Mouse (Mus musculus): ENCODE results near the gene Gtpbp3. TPM values are rescaled to one million over a fixed set of nuclear protein-coding genes. Genes with fewer than 3 reads are reported as not detected.
"Not testable (repeated sequence)": the region's sequence is repeated elsewhere in the genome, so short reads cannot be mapped to it uniquely, and the experiment has no call there.

Gene Gtpbp3
- polyA plus RNA-seq, 1 experiment from 2014 or later: 9.5 TPM

- Histone ChIP-seq H3K36me3 (ENCODE audit: control insufficient read depth, insufficient read depth, low read length) (no peaks in the 10 kb centered on the region), H3K27ac (ENCODE audit: low read depth, low read length) (no peak overlapping the region), H3K4me2 (no peak overlapping the region), H3K4me1 (replicated peaks; ENCODE audit: control insufficient read depth, insufficient read depth, low read length) (peaks cover 14% of the 10 kb centered on the region), H3K9ac (ENCODE audit: low read depth, low read length) (no peak overlapping the region), H3K4me3 (ENCODE audit: low read depth, low read length) (no peak overlapping the region), H3K9me3 (ENCODE audit: control insufficient read depth, low read length) (no peaks in the 10 kb centered on the region), H3K27me3 (replicated peaks; ENCODE audit: control insufficient read depth, insufficient read depth, low read length) (peaks cover 26% of the 10 kb centered on the region)
- 48% methylated on average over 11 of the region's 11 CpGs for WGBS
- no peak for DNase-seq (ENCODE audit: low spot score)
- ATAC-seq (replicated peaks; ENCODE audit: low FRiP score): peak; percentile 51; the same call in 1 of the 2 replicates
Observed at GRCm38 (mm10) chr8:71528362-71529073, 40.6 kb downstream of the Gtpbp3 start.

- 73% methylated on average over 5 of the region's 12 CpGs for WGBS
- peaks cover 10% of the 10 kb centered on the region for H3K27me3 ChIP-seq (replicated peaks; ENCODE audit: control insufficient read depth, insufficient read depth, low read length)
- not testable (repeated sequence) for H3K27ac ChIP-seq (ENCODE audit: low read depth, low read length); H3K36me3 ChIP-seq (ENCODE audit: control insufficient read depth, insufficient read depth, low read length); DNase-seq (ENCODE audit: low spot score); H3K4me1 ChIP-seq (replicated peaks; ENCODE audit: control insufficient read depth, insufficient read depth, low read length); H3K4me2 ChIP-seq; H3K4me3 ChIP-seq (ENCODE audit: low read depth, low read length); ATAC-seq (replicated peaks; ENCODE audit: low FRiP score); H3K9ac ChIP-seq (ENCODE audit: low read depth, low read length); H3K9me3 ChIP-seq (ENCODE audit: control insufficient read depth, low read length)
Observed at GRCm38 (mm10) chr8:71530735-71531467, 43.0 kb downstream of the Gtpbp3 start.

DNA sequence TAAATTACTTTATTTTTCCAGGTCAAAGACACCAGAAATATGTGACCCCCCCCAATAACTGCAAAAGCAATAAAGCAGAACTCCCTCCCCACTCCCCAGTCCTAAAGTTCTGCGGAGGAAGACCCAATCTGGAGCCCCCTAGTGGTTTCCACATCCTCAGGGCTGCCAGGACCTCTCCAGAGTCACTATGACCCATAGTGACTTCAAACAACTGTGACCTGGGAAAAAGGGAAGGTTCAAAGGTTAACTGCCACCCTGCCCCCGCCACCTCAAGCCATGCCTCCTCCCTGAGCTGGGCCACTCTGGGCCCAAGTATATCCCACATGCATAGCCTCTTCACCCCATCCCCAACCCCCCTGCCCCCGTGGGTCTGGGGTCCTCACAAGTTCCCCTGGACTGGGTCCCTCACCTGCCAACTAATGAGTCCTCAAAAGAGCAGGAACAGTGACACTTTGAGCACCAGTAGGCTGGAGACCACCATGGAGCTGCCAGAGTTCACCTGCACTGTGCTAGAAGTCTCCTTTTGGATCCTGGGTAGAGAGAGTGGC is 46.4 kb downstream of the Gtpbp3 start:
- no peaks in the 10 kb centered on the region; the same call in 1 of the 2 replicates for H3K4me1 ChIP-seq (replicated peaks; ENCODE audit: control insufficient read depth, insufficient read depth, low read length)

GRCm38 (mm10) chr8:71535663-71536062 is 47.8 kb downstream of the Gtpbp3 start:
- Histone ChIP-seq H3K4me2 (peak overlapping the region; percentile 84), H3K9me3 (ENCODE audit: control insufficient read depth, low read length) (no peaks in the 10 kb centered on the region), H3K27me3 (replicated peaks; ENCODE audit: control insufficient read depth, insufficient read depth, low read length) (no peaks in the 10 kb centered on the region), H3K9ac (ENCODE audit: low read depth, low read length) (no peak overlapping the region), H3K4me1 (replicated peaks; ENCODE audit: control insufficient read depth, insufficient read depth, low read length) (no peaks in the 10 kb centered on the region; the same call in 1 of the 2 replicates), H3K27ac (ENCODE audit: low read depth, low read length) (no peak overlapping the region), H3K36me3 (ENCODE audit: control insufficient read depth, insufficient read depth, low read length) (no peaks in the 10 kb centered on the region), H3K4me3 (ENCODE audit: low read depth, low read length) (no peak overlapping the region)
- WGBS: 66% methylated on average over 5 of the region's 5 CpGs
- DNase-seq (ENCODE audit: low spot score) (no peak), ATAC-seq (replicated peaks; ENCODE audit: low FRiP score) (no peak)

More for the DNA sequence above, 46.4 kb downstream of the Gtpbp3 start:
- WGBS: 48% methylated on average over 3 of the region's 3 CpGs
- ATAC-seq (replicated peaks; ENCODE audit: low FRiP score): no peak
- H3K9me3 ChIP-seq (ENCODE audit: control insufficient read depth, low read length): no peaks in the 10 kb centered on the region
- no peak for DNase-seq (ENCODE audit: low spot score)
- H3K4me3 ChIP-seq (ENCODE audit: low read depth, low read length): no peak overlapping the region
- no peaks in the 10 kb centered on the region for H3K27me3 ChIP-seq (replicated peaks; ENCODE audit: control insufficient read depth, insufficient read depth, low read length)
- H3K27ac ChIP-seq (ENCODE audit: low read depth, low read length): no peak overlapping the region
- H3K9ac ChIP-seq (ENCODE audit: low read depth, low read length): no peak overlapping the region
- H3K4me2 ChIP-seq: no peak overlapping the region
- H3K36me3 ChIP-seq (ENCODE audit: control insufficient read depth, insufficient read depth, low read length): no peaks in the 10 kb centered on the region

GRCm38 (mm10) chr8:71537028-71537867 is 49.3 kb downstream of the Gtpbp3 start, which contains the start of gene Bst2:
TSS of gene Bst2 (minus strand) at chr8:71537456.
- 2% methylated on average over 37 of the region's 37 CpGs for WGBS
- DNase-seq (ENCODE audit: low spot score) (peak; percentile 89), ATAC-seq (replicated peaks; ENCODE audit: low FRiP score) (peak; percentile 92)
- peak within 1 kb of the TSS; percentile 75 for H3K9ac ChIP-seq (ENCODE audit: low read depth, low read length)
- no peaks in the 10 kb centered on the region for H3K27me3 ChIP-seq (replicated peaks; ENCODE audit: control insufficient read depth, insufficient read depth, low read length)
- no peaks in the 10 kb centered on the region; the same call in 1 of the 2 replicates for H3K4me1 ChIP-seq (replicated peaks; ENCODE audit: control insufficient read depth, insufficient read depth, low read length)
- peak within 1 kb of the TSS; percentile 60 for H3K4me3 ChIP-seq (ENCODE audit: low read depth, low read length)
- no peaks in the 10 kb centered on the region for H3K9me3 ChIP-seq (ENCODE audit: control insufficient read depth, low read length)
- peak within 1 kb of the TSS; percentile 84 for H3K4me2 ChIP-seq
- H3K27ac ChIP-seq (ENCODE audit: low read depth, low read length): peak within 1 kb of the TSS; percentile 69
- no peaks in the 10 kb centered on the region for H3K36me3 ChIP-seq (ENCODE audit: control insufficient read depth, insufficient read depth, low read length)

GRCm38 (mm10) chr8:71542632-71543343 is 54.9 kb downstream of the Gtpbp3 start, which contains the start of gene Mvb12a:
TSS of gene Mvb12a (plus strand) at chr8:71542922.
- peak; percentile 90 for ATAC-seq (replicated peaks; ENCODE audit: low FRiP score)
- Histone ChIP-seq H3K27ac (ENCODE audit: low read depth, low read length) (peak within 1 kb of the TSS; percentile 53; the same call in 1 of the 2 replicates), H3K9ac (ENCODE audit: low read depth, low read length) (peak within 1 kb of the TSS; percentile 77), H3K4me3 (ENCODE audit: low read depth, low read length) (peak within 1 kb of the TSS; percentile 86), H3K4me2 (peak within 1 kb of the TSS; percentile 95), H3K27me3 (replicated peaks; ENCODE audit: control insufficient read depth, insufficient read depth, low read length) (no peaks in the 10 kb centered on the region), H3K4me1 (replicated peaks; ENCODE audit: control insufficient read depth, insufficient read depth, low read length) (peaks cover 9% of the 10 kb centered on the region), H3K9me3 (ENCODE audit: control insufficient read depth, low read length) (no peaks in the 10 kb centered on the region), H3K36me3 (ENCODE audit: control insufficient read depth, insufficient read depth, low read length) (peaks cover 14% of the 10 kb centered on the region)
- DNase-seq (ENCODE audit: low spot score): peak; percentile 87
- WGBS: under 1% methylated on average over 55 of the region's 55 CpGs

DNA sequence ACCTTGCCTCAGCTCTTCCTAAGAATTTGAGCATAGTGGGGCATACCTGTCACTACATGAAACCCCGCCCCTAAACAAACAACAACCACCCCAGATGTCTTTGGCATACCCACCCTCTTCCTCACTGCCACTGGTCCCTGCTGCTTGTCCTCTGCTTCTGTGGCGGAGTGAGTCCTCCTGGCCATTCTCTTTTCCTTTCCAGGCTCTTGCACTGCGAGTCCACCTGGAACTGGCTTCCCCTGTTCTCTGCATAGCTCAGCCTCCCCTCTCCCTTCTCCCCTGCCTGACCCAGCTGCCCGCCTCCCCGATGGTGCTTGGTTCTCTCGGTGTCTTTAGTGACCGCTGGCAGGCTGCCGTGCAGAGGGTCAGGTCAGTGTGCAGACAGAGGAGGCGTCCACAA is 55.9 kb downstream of the Gtpbp3 start:
- H3K36me3 ChIP-seq (ENCODE audit: control insufficient read depth, insufficient read depth, low read length): peaks cover 18% of the 10 kb centered on the region
- H3K9ac ChIP-seq (ENCODE audit: low read depth, low read length): peak overlapping the region; percentile 77; the same call in 1 of the 2 replicates
- no peaks in the 10 kb centered on the region for H3K27me3 ChIP-seq (replicated peaks; ENCODE audit: control insufficient read depth, insufficient read depth, low read length)
- H3K4me3 ChIP-seq (ENCODE audit: low read depth, low read length): peak overlapping the region; percentile 86
- no peaks in the 10 kb centered on the region for H3K9me3 ChIP-seq (ENCODE audit: control insufficient read depth, low read length)
- H3K4me2 ChIP-seq: peak overlapping the region; percentile 95
- WGBS: 79% methylated on average over 9 of the region's 9 CpGs
- no peak overlapping the region for H3K27ac ChIP-seq (ENCODE audit: low read depth, low read length)
- ATAC-seq (replicated peaks; ENCODE audit: low FRiP score) (no peak), DNase-seq (ENCODE audit: low spot score) (no peak)
- H3K4me1 ChIP-seq (replicated peaks; ENCODE audit: control insufficient read depth, insufficient read depth, low read length): peaks cover 9% of the 10 kb centered on the region
